Mouse (Mus musculus): ENCODE results near the gene Mob1a. TPM values are rescaled to one million over a fixed set of nuclear protein-coding genes. Genes with fewer than 3 reads are reported as not detected.

The Mob1a gene
- polyA plus RNA-seq (2015; fragmentation: Nextera tagmentation; extraction: Ambion mirVana) = 50.8 and 52.8 TPM in 2 replicates

DNA sequence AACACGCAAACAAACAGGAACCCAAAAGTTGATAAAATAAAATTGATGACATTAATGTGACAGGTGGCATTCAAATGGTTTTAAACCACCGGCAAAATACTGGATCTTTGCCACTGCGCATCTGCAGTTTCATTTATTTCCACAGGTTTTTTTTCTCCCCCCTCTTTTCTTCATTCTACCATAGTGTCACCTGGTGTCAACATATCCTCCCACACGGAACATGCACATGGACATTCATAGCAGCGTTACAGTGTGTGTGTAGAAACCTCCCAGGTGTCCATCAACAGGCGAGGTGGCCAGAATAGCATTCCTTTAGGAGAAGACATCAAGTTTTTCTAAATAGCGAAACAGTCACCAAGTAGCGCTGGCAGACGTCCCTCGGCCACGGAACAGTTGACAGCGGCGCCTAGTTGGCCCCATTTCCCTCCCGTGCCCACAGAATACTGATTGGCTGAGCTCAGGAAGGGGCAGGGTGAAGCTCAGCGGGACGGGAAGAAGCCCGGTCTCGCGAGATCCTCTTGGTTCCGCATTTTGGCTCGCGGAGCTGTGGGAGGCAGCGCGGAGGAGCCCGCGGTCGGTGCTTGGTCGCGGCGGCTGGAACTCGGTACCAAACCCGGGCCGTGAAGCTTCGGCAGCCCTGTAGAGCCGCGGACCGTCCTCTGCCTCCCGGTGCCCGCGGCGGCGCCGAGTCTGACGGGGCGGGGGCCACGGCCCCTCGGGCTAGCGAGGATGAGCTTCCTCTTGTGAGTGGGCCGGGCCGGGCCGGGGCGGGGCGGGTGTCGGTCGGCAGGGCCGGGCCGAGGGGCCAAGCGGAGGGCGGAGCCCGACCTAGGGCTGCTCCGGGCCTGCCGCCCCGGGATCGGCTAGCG is at the start of gene Mob1a, which contains the start of gene Mthfd2:
Gene Mob1a, plus strand, starts transcription at position 492 of the 869 bp plus-strand sequence.
Gene Mthfd2, minus strand, starts transcription at position 384 of the 869 bp plus-strand sequence.
- 1% methylated on average over 63 of the region's 65 CpGs for WGBS
- Histone ChIP-seq H3K4me3 (ENCODE audit: low read length) (peak within 1 kb of the TSS; percentile 83), H3K36me3 (ENCODE audit: control insufficient read depth, insufficient read depth, low read length) (peaks cover 5% of the 10 kb centered on the region; the same call in 1 of the 2 replicates), H3K27ac (ENCODE audit: low read length) (peak within 1 kb of the TSS; percentile 96), H3K9ac (ENCODE audit: low read depth, low read length) (peak within 1 kb of the TSS; percentile 90), H3K27me3 (replicated peaks; ENCODE audit: control insufficient read depth, insufficient read depth, low read length) (no peaks in the 10 kb centered on the region), H3K4me1 (ENCODE audit: control insufficient read depth, insufficient read depth, low read length) (peaks cover 9% of the 10 kb centered on the region), H3K4me2 (ENCODE audit: low read depth, low read length) (peak within 1 kb of the TSS; percentile 83), H3K9me3 (ENCODE audit: control insufficient read depth, low read length) (no peaks in the 10 kb centered on the region)
- ATAC-seq = peak; percentile 99

DNA sequence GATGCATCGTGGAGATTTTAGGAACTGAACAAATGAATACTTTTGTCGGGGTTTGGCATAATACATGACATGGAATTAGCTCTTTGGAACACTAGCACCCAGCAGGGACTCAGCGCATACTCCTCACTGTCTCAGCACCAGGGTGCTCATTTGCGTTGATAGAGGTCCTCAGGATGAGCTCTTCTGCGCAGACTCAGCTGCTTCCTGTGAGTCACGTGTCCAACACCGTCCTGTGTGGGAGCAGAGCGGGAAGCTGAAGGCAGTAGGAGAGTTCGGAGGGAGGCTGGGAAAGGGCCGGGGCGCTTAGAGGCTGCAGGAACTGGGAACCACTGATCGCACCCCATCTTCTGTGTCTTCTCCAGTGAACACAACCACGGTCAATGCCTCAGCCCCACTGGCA is 48.7 kb upstream of the Mob1a start:
- no peaks in the 10 kb centered on the region for H3K36me3 ChIP-seq (ENCODE audit: control insufficient read depth, insufficient read depth, low read length)
- 71% methylated on average over 13 of the region's 13 CpGs for WGBS
- H3K9me3 ChIP-seq (ENCODE audit: control insufficient read depth, low read length) = peaks cover 4% of the 10 kb centered on the region; the same call in 1 of the 2 replicates
- H3K4me3 ChIP-seq (ENCODE audit: low read length) = no peak overlapping the region
- H3K9ac ChIP-seq (ENCODE audit: low read depth, low read length) = no peak overlapping the region
- no peak overlapping the region for H3K27ac ChIP-seq (ENCODE audit: low read length)
- no peaks in the 10 kb centered on the region for H3K4me1 ChIP-seq (ENCODE audit: control insufficient read depth, insufficient read depth, low read length)
- ATAC-seq = no peak
- H3K4me2 ChIP-seq (ENCODE audit: low read depth, low read length) = no peak overlapping the region
- H3K27me3 ChIP-seq (replicated peaks; ENCODE audit: control insufficient read depth, insufficient read depth, low read length) = no peaks in the 10 kb centered on the region; the same call in 1 of the 2 replicates

DNA sequence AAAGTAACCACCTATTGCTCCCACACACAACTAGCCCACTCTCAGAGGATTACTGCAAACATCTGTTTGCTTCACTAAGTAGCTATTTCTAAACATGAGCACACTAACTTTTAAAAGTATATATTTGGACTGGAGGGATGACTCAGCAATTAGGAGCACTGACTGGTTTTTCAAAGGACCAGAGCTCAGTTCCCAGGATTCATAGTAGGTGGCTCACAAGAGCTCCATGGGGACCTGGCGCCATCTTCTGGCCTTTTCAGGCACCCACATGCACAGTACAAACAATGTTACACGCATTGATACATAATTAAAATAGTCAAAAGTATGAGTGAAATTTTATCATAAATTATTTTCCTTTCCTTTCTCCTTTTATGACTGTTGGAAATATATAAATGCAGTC is 46.9 kb upstream of the Mob1a start:
- no peak overlapping the region for H3K9ac ChIP-seq (ENCODE audit: low read depth, low read length)
- H3K9me3 ChIP-seq (ENCODE audit: control insufficient read depth, low read length) = peaks cover 4% of the 10 kb centered on the region; the same call in 1 of the 2 replicates
- no peaks in the 10 kb centered on the region for H3K36me3 ChIP-seq (ENCODE audit: control insufficient read depth, insufficient read depth, low read length)
- H3K4me2 ChIP-seq (ENCODE audit: low read depth, low read length) = no peak overlapping the region
- no peak overlapping the region for H3K4me3 ChIP-seq (ENCODE audit: low read length)
- no peak overlapping the region for H3K27ac ChIP-seq (ENCODE audit: low read length)
- no peak for ATAC-seq
- WGBS = 22% methylated on average over 2 of the region's 2 CpGs
- no peaks in the 10 kb centered on the region; the same call in 1 of the 2 replicates for H3K27me3 ChIP-seq (replicated peaks; ENCODE audit: control insufficient read depth, insufficient read depth, low read length)
- H3K4me1 ChIP-seq (ENCODE audit: control insufficient read depth, insufficient read depth, low read length) = no peaks in the 10 kb centered on the region

DNA sequence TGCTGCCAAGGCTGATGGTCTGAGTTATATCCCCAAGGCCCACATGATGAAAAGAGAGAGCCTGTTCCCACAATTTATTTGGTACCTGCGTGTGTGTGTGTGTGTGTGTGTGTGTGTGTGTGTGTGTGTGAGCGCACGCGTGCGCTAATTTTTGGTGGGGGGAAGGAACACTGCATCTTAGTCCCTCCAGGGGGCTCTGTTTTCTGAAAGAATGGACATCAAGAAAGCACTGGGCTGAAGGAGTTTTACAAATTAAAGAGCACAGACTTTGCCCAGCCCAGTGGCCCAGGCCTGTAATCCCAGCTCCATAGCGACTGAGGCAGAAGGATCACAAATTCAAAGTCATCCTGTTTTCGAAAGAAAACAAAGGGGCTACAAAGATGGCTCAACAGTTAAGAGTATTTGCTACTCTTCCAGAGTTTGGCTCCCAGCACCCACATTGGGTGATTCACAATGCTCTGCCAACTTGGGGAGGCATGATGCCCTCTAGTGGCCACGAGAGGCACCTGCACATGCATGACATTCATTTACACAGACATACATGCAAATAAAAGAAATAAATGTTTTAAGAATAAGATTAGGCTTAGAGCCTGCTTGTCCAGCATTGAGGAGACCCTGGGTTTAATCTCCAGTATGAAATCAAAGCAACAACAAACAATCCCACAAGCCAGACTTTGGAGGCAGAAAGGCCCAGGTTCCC is 45.4 kb upstream of the Mob1a start:
- Histone ChIP-seq H3K4me2 (ENCODE audit: low read depth, low read length) (no peak overlapping the region), H3K9ac (ENCODE audit: low read depth, low read length) (no peak overlapping the region), H3K36me3 (ENCODE audit: control insufficient read depth, insufficient read depth, low read length) (no peaks in the 10 kb centered on the region), H3K9me3 (ENCODE audit: control insufficient read depth, low read length) (peaks cover 4% of the 10 kb centered on the region; the same call in 1 of the 2 replicates), H3K4me1 (ENCODE audit: control insufficient read depth, insufficient read depth, low read length) (no peaks in the 10 kb centered on the region), H3K4me3 (ENCODE audit: low read length) (no peak overlapping the region), H3K27ac (ENCODE audit: low read length) (no peak overlapping the region), H3K27me3 (replicated peaks; ENCODE audit: control insufficient read depth, insufficient read depth, low read length) (peaks cover under 1% of the 10 kb centered on the region; the same call in 1 of the 2 replicates)
- 76% methylated on average over 8 of the region's 8 CpGs for whole genome bisulfite sequencing
- ATAC-seq = no peak

DNA sequence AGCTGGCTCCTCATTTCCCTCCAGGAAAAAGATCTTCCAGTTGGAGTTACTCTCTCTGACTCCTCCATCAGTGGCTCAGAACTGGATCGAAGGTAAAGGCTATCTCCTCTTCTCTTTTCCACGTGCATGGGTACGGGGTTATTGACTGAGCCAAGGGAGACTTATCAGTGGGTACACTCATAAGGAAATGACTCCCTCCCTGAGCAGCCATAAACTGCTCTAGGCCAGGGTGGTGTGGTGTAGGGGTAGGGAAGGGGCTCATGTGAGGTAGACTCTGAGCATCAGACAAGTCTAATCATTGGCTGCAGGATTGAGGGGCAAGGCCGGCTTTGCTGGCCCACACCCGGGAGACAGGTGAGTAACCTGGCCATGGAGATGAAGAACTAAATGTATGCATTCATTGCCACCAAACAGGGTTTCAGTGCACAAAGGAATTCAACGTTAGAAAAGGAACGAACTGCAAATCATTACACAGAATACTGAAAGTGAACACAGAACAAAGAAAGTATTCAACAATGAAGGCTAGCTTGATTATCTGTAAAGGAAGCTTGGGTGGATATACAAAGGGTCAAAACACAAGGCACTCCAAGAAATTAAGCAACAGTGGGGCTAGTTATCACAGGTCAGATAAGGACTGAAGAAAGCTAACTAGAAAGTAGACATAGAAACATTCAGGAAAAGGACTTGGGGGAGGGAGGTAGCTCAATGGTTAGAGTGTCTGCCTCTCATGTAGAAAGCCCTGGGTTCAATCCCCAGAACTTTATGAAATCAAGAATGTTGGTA is 25.2 kb upstream of the Mob1a start:
- peak; percentile 96 for ATAC-seq
- H3K4me3 ChIP-seq (ENCODE audit: low read length) = no peak overlapping the region

DNA sequence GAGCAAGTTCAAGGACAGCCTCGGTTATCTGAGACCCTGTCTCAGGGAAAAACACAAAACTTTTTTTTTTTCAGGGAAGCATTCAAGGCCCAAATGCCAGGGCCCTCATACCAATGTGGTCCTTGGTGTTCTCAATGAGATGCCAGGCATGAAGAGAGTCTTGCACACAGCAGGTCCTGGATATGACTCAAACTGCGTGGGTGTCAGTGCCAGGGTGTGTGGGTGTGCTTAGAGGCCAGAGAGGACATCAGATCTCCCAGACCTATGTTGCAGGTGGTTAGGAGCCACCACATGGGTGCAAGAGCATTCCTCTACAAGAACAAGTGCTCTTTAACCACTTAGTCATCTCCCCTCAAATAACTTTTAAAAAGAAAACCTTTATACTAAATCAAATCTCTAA is 24.5 kb upstream of the Mob1a start:
- Histone ChIP-seq H3K9ac (ENCODE audit: low read depth, low read length) (no peak overlapping the region), H3K4me1 (ENCODE audit: control insufficient read depth, insufficient read depth, low read length) (no peaks in the 10 kb centered on the region), H3K4me3 (ENCODE audit: low read length) (no peak overlapping the region), H3K4me2 (ENCODE audit: low read depth, low read length) (no peak overlapping the region), H3K36me3 (ENCODE audit: control insufficient read depth, insufficient read depth, low read length) (0 out of 2 replicates have a peak, but pooled peaks cover 4% of the 10 kb centered on the region), H3K27me3 (replicated peaks; ENCODE audit: control insufficient read depth, insufficient read depth, low read length) (no peaks in the 10 kb centered on the region), H3K27ac (ENCODE audit: low read length) (peak overlapping the region; percentile 22; the same call in 1 of the 2 replicates), H3K9me3 (ENCODE audit: control insufficient read depth, low read length) (no peaks in the 10 kb centered on the region)
- 76% methylated on average over 2 of the region's 2 CpGs for WGBS
- no peak for ATAC-seq

More for the DNA sequence above, 25.2 kb upstream of the Mob1a start:
- Histone ChIP-seq H3K27ac (ENCODE audit: low read length) (peak overlapping the region; percentile 43; the same call in 1 of the 2 replicates), H3K9ac (ENCODE audit: low read depth, low read length) (no peak overlapping the region), H3K36me3 (ENCODE audit: control insufficient read depth, insufficient read depth, low read length) (0 out of 2 replicates have a peak, but pooled peaks cover 4% of the 10 kb centered on the region), H3K9me3 (ENCODE audit: control insufficient read depth, low read length) (no peaks in the 10 kb centered on the region), H3K4me2 (ENCODE audit: low read depth, low read length) (no peak overlapping the region), H3K4me1 (ENCODE audit: control insufficient read depth, insufficient read depth, low read length) (no peaks in the 10 kb centered on the region), H3K27me3 (replicated peaks; ENCODE audit: control insufficient read depth, insufficient read depth, low read length) (no peaks in the 10 kb centered on the region)
- 59% methylated on average over 7 of the region's 7 CpGs for WGBS

DNA sequence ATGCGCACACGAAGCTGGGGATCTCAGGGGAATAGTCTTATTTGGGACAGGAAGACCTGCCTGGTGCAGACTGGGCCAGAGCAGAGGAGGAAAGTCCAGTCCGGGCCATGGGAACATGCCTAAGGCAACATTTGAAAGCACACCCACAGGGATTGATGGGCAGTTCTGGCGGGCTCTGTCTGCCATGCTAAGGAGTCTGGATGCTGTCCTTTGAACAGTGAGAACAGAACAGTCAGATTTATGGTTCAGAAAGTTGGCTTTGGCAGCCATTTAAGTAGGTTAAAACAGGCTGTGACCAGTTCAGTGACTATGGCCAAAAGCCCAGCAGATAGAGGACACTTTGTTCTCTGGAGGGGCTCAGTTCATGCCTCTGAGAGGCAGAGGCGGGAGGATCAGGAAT is 23.6 kb upstream of the Mob1a start:
- H3K4me2 ChIP-seq (ENCODE audit: low read depth, low read length) = no peak overlapping the region
- no peak for ATAC-seq
- no peaks in the 10 kb centered on the region for H3K27me3 ChIP-seq (replicated peaks; ENCODE audit: control insufficient read depth, insufficient read depth, low read length)
- 76% methylated on average over 5 of the region's 5 CpGs for WGBS
- no peak overlapping the region for H3K9ac ChIP-seq (ENCODE audit: low read depth, low read length)
- no peak overlapping the region for H3K4me3 ChIP-seq (ENCODE audit: low read length)
- H3K9me3 ChIP-seq (ENCODE audit: control insufficient read depth, low read length) = no peaks in the 10 kb centered on the region
- no peak overlapping the region for H3K27ac ChIP-seq (ENCODE audit: low read length)
- 0 out of 2 replicates have a peak, but pooled peaks cover 4% of the 10 kb centered on the region for H3K36me3 ChIP-seq (ENCODE audit: control insufficient read depth, insufficient read depth, low read length)
- H3K4me1 ChIP-seq (ENCODE audit: control insufficient read depth, insufficient read depth, low read length) = no peaks in the 10 kb centered on the region

DNA sequence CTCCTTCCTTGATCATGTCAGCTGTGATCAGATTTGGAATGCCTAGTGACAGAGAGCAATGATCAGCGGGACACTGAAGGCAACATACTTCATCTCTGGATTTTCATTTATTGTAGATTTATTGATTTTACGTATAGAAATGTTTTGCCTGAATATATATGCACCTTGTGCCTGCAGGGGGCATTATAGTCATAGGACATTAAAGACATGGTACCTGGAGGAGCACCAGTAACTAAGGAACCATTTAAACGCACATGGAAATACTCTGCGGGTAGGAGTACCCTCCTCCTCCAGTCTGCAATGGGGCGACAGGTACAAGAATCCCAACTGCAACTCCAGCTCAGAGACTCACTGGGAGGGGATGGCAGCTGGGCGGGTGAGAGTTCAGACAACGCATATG is 16.8 kb upstream of the Mob1a start:
- H3K4me3 ChIP-seq (ENCODE audit: low read length) = no peak overlapping the region
- H3K9ac ChIP-seq (ENCODE audit: low read depth, low read length) = no peak overlapping the region
- no peak overlapping the region for H3K27ac ChIP-seq (ENCODE audit: low read length)
- no peaks in the 10 kb centered on the region for H3K4me1 ChIP-seq (ENCODE audit: control insufficient read depth, insufficient read depth, low read length)
- H3K4me2 ChIP-seq (ENCODE audit: low read depth, low read length) = no peak overlapping the region
- H3K9me3 ChIP-seq (ENCODE audit: control insufficient read depth, low read length) = no peaks in the 10 kb centered on the region
- peaks cover 12% of the 10 kb centered on the region for H3K36me3 ChIP-seq (ENCODE audit: control insufficient read depth, insufficient read depth, low read length)
- 87% methylated on average over 7 of the region's 7 CpGs for WGBS
- H3K27me3 ChIP-seq (replicated peaks; ENCODE audit: control insufficient read depth, insufficient read depth, low read length) = no peaks in the 10 kb centered on the region
- ATAC-seq = no peak

Measured in intestine, embryonic 16.5 days (tissue).